Mouse (Mus musculus): ENCODE results near the gene Rhog.

DNA sequence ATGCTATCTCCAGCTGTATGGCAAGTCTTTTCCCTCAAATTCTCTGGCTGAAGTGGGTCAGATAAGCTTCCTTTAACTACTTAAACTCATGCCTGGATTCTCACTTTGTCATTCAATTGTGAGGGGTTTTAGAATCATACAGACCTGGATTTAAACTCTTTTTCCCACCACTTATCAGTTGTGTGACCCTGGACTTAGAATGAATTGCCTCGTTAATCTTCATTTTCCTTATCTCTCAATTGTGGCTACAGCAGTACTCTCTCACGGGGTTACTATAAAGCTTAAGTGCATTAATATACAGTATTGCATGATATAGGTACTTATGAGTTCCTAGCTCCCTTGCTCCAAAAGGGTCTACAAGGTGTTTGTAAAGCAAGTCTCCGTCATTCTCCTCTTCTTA, 12.9 kb downstream of the Rhog start:
- no peak for TF ChIP-seq POLR2A (IDR thresholded peaks at IDR 0.05; ENCODE audit: borderline replicate concordance, control insufficient read depth, low read depth, low read length)
- no peak for TF ChIP-seq CTCF (IDR thresholded peaks at IDR 0.05; ENCODE audit: control insufficient read depth, insufficient read depth, low read length)
